Comparison of ENCODE assay signal across 9 mouse cellular contexts in the genomic region with DNA sequence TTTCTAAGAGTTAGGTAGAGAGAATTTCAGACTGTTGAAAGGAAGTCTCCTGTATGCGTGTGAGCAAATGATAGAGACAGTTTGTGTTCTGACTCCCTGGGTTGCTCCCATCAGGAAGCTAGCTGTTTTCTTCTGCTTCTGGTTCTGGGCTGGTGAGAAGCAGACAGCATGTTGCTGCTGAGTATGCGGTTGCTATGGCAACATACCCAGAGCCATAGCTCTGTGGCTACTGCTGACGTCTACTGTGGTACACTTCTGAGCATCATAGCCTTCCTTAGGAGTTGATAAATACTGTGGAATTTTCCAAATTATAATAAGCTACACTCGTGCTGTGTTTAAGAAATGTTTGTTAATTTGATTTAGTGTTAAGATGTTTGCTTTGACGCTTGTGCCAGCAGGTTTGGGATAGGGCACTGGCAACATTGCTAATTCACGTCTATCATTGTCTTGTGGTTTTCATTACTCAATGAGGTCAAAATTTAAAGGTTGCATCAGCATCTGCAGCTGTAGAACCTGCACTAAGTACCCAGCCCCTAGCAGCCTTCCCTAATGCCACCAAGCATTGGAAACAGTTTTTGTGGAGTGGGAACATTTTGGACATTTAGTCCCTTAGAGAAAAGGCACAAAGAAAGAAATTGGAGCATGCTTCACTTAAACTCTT.
DNase-seq lines count a peak whose midpoint lies in the region; ATAC-seq lines count a peak whose summit lies in the region.
"Had no signal": no experiment of that assay in that cellular context is flagged by ENCODE, and none has a peak within 500 bp of the region (broad histone marks: within the 10 kb centered on the region; RNA-seq: fewer than 3 reads in every experiment).

No protein-coding gene starts in this region.

- H3K9ac ChIP-seq in forebrain, embryonic 13.5 days, result no peak overlapping the region

- H3K9me3 ChIP-seq in forebrain, embryonic 13.5 days (replicated peaks), result no peaks in the 10 kb centered on the region

- H3K4me1 ChIP-seq in forebrain, embryonic 13.5 days, result peaks cover 3% of the 10 kb centered on the region; the same call in 1 of the 2 replicates

- intact Hi-C loops in left cerebral cortex, postnatal 25 days (cut with DNase I), result no loop called here
- intact Hi-C loops in gastrocnemius, postnatal 36 days (cut with DNase I), result no loop called here

- H3K27me3 ChIP-seq in forebrain, embryonic 13.5 days, result peaks cover 9% of the 10 kb centered on the region; the same call in 1 of the 2 replicates

- H3K36me3 ChIP-seq in forebrain, embryonic 13.5 days (ENCODE audit: poor library complexity, severe bottlenecking), result no peaks in the 10 kb centered on the region

- WGBS in forebrain, embryonic 13.5 days, result 59% methylated on average over 6 of the region's 6 CpGs

- no peak for DNase-seq in frontal cortex, postnatal 25 days (ENCODE audit: low spot score in 2 of 2)
- peak; percentile 49 to 71 for DNase-seq in left cerebral cortex, postnatal 25 days (ENCODE audit: low spot score in 2 of 2)
- peak; percentile 32 for DNase-seq in retina, embryonic 14.5 days (ENCODE audit: low spot score)
- DNase-seq in kidney, adult 9 months, result no peak
- DNase-seq in cerebellum, adult 11 months, result no peak
- DNase-seq in gastrocnemius, postnatal 36 days, result no peak
- DNase-seq: heart, adult 18-20 months had no signal

- ATAC-seq in frontal cortex, adult (ENCODE audit: low TSS enrichment), result peak; percentile 99
- peak; percentile 86 for ATAC-seq in forebrain, embryonic 13.5 days

- no peak overlapping the region for H3K4me2 ChIP-seq in forebrain, embryonic 13.5 days

- no peak overlapping the region for H3K27ac ChIP-seq in forebrain, embryonic 13.5 days

- no peak overlapping the region for H3K4me3 ChIP-seq in forebrain, embryonic 13.5 days

Comparison
In these comparisons a context has a peak if more than half of its experiments do, and no peak if none do; other contexts are left out.
1. DNase-seq: peak in left cerebral cortex, postnatal 25 days (2 of 2) and retina, embryonic 14.5 days (single experiment); none in frontal cortex, postnatal 25 days (0 of 2), kidney, adult 9 months (single experiment), cerebellum, adult 11 months (single experiment) and gastrocnemius, postnatal 36 days (0 of 2).